Mouse (Mus musculus) heart, adult 2 months (tissue): ENCODE measurements at regions not wholly inside any gene's neighbourhood (a gene's known extent, or its start where the extent isn't known, plus 50 kb on each side); places are given as distances from the start of the nearest gene placed in this dataset.

ENCODE experiments used
- CTCF ChIP-seq: fragments of 200-600 bp; IDR thresholded peaks from 2 replicates; pipeline ENCODE4 v1.8.1; 2022; ENCODE audit warnings: antibody characterized with exemption, mild to moderate bottlenecking, moderate library complexity
- POLR2A ChIP-seq: fragments of 200-500 bp; IDR thresholded peaks from 2 replicates; pipeline ENCODE4 v1.6.1; 2011; ENCODE audit warnings: mild to moderate bottlenecking, low read depth, low read length, control low read depth; ENCODE audit not compliant: insufficient read depth

- TF ChIP-seq POLR2A (no peak), CTCF (no peak)
Observed at GRCm38 (mm10) chr4:64207118-64207868, 160.5 kb upstream of the Tnc start.
